Mouse (Mus musculus): ENCODE results near the gene Celf2. TPM values are rescaled to one million over a fixed set of nuclear protein-coding genes. Genes with fewer than 3 reads are reported as not detected.

Gene Celf2
- polyA plus RNA-seq, 1 experiment from 2014 or later: 16.5 TPM

DNA sequence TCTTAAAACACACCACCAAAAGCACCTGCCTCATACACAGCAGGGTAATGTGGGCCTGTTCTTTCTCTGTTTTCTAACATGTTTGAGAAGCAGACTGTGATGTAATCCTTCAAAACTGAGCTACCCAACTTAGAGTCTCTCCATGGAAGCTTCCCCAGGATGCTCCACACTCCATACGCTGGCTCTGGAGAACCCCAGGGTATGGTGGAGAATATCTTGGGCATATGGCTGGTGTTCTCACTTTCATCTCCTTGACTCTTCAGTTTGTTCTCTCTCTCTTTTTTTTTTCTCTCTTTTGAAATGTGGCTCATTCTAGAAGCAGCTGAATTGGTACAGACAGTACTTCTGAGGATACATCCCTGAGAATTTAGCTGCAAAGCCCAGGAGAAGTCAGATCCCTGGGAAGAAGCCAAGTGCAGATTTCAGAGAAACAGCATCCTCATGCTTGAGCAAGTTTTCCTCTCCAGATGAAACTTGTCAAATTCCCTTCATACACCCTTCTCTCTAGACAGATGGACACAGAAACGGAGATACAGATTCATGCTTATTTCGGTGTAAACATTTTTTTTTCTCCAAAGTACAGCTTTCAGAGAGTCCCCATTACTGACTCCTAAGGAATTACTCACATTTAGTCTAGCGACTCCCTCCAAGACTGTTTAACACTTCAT is 581.5 kb downstream of the Celf2 start:
- Histone ChIP-seq H3K9me3 (ENCODE audit: low read length) (no peaks in the 10 kb centered on the region), H3K9ac (replicated peaks; ENCODE audit: low read length) (no peak overlapping the region), H3K27me3 (ENCODE audit: insufficient read depth, low read length) (no peaks in the 10 kb centered on the region), H3K27ac (ENCODE audit: low read length) (no peak overlapping the region), H3K4me1 (ENCODE audit: insufficient read depth, low read length) (no peaks in the 10 kb centered on the region), H3K4me3 (ENCODE audit: low read length) (no peak overlapping the region), H3K36me3 (ENCODE audit: insufficient read depth, low read length) (no peaks in the 10 kb centered on the region), H3K4me2 (replicated peaks; ENCODE audit: low read depth, low read length) (no peak overlapping the region)
- ATAC-seq (ENCODE audit: low FRiP score, low TSS enrichment): no peak
- whole genome bisulfite sequencing: 80% methylated on average over 4 of the region's 4 CpGs

DNA sequence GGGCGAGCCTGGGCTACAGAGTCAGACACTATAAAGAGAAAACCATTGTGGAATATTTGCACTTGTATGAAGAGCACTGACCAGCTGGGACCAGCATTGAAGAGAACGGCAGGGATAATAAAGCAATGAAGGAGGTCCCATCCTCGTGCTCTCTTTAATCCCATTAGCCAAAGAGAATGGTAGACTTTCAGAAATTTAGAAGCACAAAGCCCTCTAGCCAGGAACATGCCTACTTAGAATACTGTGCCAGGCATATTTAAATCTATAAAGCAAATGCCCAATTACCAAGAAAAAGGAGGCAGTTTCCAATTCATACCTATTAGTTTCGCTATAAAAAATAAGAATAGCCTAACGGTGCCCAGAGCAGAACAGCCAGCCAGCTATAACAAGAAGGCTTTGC is 583.9 kb downstream of the Celf2 start:
- H3K4me2 ChIP-seq (replicated peaks; ENCODE audit: low read depth, low read length): no peak overlapping the region
- ATAC-seq (ENCODE audit: low FRiP score, low TSS enrichment): no peak
- H3K4me3 ChIP-seq (ENCODE audit: low read length): no peak overlapping the region
- no peaks in the 10 kb centered on the region for H3K9me3 ChIP-seq (ENCODE audit: low read length)
- H3K9ac ChIP-seq (replicated peaks; ENCODE audit: low read length): no peak overlapping the region
- H3K27me3 ChIP-seq (ENCODE audit: insufficient read depth, low read length): no peaks in the 10 kb centered on the region
- H3K27ac ChIP-seq (ENCODE audit: low read length): no peak overlapping the region
- 88% methylated on average over 5 of the region's 5 CpGs for WGBS
- H3K4me1 ChIP-seq (ENCODE audit: insufficient read depth, low read length): no peaks in the 10 kb centered on the region
- H3K36me3 ChIP-seq (ENCODE audit: insufficient read depth, low read length): no peaks in the 10 kb centered on the region

GRCm38 (mm10) chr2:6923738-6924474 is 585.5 kb downstream of the Celf2 start:
- H3K27me3 ChIP-seq (ENCODE audit: insufficient read depth, low read length): no peaks in the 10 kb centered on the region
- H3K27ac ChIP-seq (ENCODE audit: low read length): no peak overlapping the region
- no peaks in the 10 kb centered on the region for H3K4me1 ChIP-seq (ENCODE audit: insufficient read depth, low read length)
- no peak for ATAC-seq (ENCODE audit: low FRiP score, low TSS enrichment)
- no peak overlapping the region for H3K9ac ChIP-seq (replicated peaks; ENCODE audit: low read length)
- H3K36me3 ChIP-seq (ENCODE audit: insufficient read depth, low read length): no peaks in the 10 kb centered on the region
- no peak overlapping the region for H3K4me3 ChIP-seq (ENCODE audit: low read length)
- H3K4me2 ChIP-seq (replicated peaks; ENCODE audit: low read depth, low read length): 0 out of 2 replicates have a peak overlapping the region, but pooled peaks have one; percentile 4
- H3K9me3 ChIP-seq (ENCODE audit: low read length): no peaks in the 10 kb centered on the region
- WGBS: 41% methylated on average over 15 of the region's 15 CpGs

DNA sequence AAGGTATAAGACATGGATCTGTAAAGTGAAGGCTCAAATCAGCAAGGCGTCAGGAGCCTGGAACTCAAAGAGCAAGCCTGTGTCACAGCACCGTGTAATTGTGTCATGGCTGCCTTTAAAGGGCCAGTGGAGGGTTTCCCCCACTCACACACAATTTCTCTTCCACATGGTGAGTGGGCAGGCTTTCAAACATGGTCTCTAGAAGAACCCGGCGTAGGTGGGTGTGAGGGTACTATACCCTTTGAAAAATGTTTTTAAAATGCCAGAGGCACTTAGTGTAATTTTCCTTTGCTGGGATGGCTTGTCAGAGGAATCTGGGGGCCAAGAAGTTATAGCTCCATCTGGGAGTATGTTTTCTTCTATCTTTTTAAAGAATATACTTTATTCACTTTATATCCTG is 594.0 kb downstream of the Celf2 start:
- Histone ChIP-seq H3K9me3 (ENCODE audit: low read length) (no peaks in the 10 kb centered on the region), H3K4me1 (ENCODE audit: insufficient read depth, low read length) (no peaks in the 10 kb centered on the region), H3K9ac (replicated peaks; ENCODE audit: low read length) (no peak overlapping the region), H3K27me3 (ENCODE audit: insufficient read depth, low read length) (no peaks in the 10 kb centered on the region), H3K27ac (ENCODE audit: low read length) (no peak overlapping the region), H3K36me3 (ENCODE audit: insufficient read depth, low read length) (no peaks in the 10 kb centered on the region), H3K4me2 (replicated peaks; ENCODE audit: low read depth, low read length) (no peak overlapping the region), H3K4me3 (ENCODE audit: low read length) (no peak overlapping the region)
- no peak for ATAC-seq (ENCODE audit: low FRiP score, low TSS enrichment)
- WGBS: 88% methylated on average over 4 of the region's 4 CpGs

DNA sequence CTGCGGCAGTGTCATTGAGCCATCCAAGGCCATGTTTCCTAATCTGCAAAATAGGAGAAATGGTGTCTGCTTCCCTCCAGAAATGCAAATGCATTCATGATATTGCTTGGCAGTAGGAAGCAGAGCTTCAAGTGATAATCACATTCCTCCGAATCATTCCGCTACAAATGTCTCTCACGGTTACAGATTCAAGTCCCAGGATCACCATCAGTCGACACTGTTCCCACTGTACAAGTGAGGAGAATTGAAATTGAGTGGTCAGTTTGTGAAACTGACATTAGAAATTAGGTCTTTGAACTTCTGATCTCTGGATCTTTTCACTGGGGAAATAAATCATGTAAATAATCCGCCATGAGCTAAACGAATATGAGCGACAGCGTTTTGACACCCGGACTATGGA is 596.0 kb downstream of the Celf2 start:
- Histone ChIP-seq H3K27ac (ENCODE audit: low read length) (no peak overlapping the region), H3K4me2 (replicated peaks; ENCODE audit: low read depth, low read length) (no peak overlapping the region), H3K9ac (replicated peaks; ENCODE audit: low read length) (no peak overlapping the region), H3K4me3 (ENCODE audit: low read length) (no peak overlapping the region), H3K4me1 (ENCODE audit: insufficient read depth, low read length) (no peaks in the 10 kb centered on the region), H3K27me3 (ENCODE audit: insufficient read depth, low read length) (no peaks in the 10 kb centered on the region), H3K36me3 (ENCODE audit: insufficient read depth, low read length) (no peaks in the 10 kb centered on the region), H3K9me3 (ENCODE audit: low read length) (no peaks in the 10 kb centered on the region)
- 90% methylated on average over 10 of the region's 10 CpGs for WGBS
- no peak for ATAC-seq (ENCODE audit: low FRiP score, low TSS enrichment)

DNA sequence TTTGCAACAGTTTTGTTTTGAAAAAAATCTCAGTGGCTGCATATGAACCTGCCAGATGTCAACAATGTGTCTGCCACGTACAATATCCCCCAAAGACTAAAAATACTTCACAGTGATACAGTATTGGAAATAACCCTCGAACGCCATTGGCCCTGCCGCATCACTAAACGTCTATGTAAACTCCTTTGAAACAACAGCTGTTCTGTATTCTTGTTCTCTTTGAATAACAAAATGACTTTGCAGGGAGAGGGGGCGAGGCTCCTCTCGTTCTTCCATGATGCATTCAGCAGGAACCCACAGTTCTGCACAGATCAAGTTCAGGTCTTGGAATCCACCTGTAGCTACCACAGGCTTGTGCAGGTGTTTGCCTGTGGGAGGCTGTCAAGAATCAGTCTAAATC is 597.4 kb downstream of the Celf2 start:
- WGBS: 58% methylated on average over 7 of the region's 7 CpGs
- no peak overlapping the region for H3K4me2 ChIP-seq (replicated peaks; ENCODE audit: low read depth, low read length)
- H3K36me3 ChIP-seq (ENCODE audit: insufficient read depth, low read length): no peaks in the 10 kb centered on the region
- no peaks in the 10 kb centered on the region for H3K27me3 ChIP-seq (ENCODE audit: insufficient read depth, low read length)
- no peak overlapping the region for H3K27ac ChIP-seq (ENCODE audit: low read length)
- ATAC-seq (ENCODE audit: low FRiP score, low TSS enrichment): no peak
- H3K9ac ChIP-seq (replicated peaks; ENCODE audit: low read length): no peak overlapping the region
- H3K4me1 ChIP-seq (ENCODE audit: insufficient read depth, low read length): no peaks in the 10 kb centered on the region
- no peaks in the 10 kb centered on the region for H3K9me3 ChIP-seq (ENCODE audit: low read length)
- no peak overlapping the region for H3K4me3 ChIP-seq (ENCODE audit: low read length)

- no peak overlapping the region for H3K27ac ChIP-seq (ENCODE audit: low read length)
- no peak for ATAC-seq (ENCODE audit: low FRiP score, low TSS enrichment)
- WGBS: 65% methylated on average over 7 of the region's 7 CpGs
Measured at GRCm38 (mm10) chr2:6909921-6910320, 599.4 kb downstream of the Celf2 start.

DNA sequence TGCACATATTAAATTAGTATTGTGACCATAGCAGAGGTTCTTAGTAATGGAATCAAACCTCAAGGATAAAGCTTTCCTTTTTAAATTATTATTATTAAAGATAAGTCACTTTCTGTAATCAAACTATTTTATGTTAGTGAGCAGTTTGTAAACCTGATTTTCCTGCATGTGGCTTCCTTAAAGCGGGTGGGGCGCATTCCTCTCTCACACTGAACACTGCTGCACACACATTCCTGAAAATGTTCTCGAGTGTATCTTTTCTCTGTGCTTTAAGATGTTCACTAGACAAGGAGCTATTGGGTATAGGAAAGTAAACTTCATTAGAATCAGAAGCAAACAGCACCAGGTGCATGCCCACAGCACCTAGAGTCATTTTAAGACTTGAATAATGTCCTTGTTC is 605.0 kb downstream of the Celf2 start:
- Histone ChIP-seq H3K4me1 (ENCODE audit: insufficient read depth, low read length) (no peaks in the 10 kb centered on the region), H3K4me2 (replicated peaks; ENCODE audit: low read depth, low read length) (no peak overlapping the region), H3K27me3 (ENCODE audit: insufficient read depth, low read length) (no peaks in the 10 kb centered on the region), H3K27ac (ENCODE audit: low read length) (no peak overlapping the region), H3K36me3 (ENCODE audit: insufficient read depth, low read length) (no peaks in the 10 kb centered on the region), H3K9ac (replicated peaks; ENCODE audit: low read length) (no peak overlapping the region), H3K9me3 (ENCODE audit: low read length) (no peaks in the 10 kb centered on the region), H3K4me3 (ENCODE audit: low read length) (no peak overlapping the region)
- WGBS: 78% methylated on average over 3 of the region's 3 CpGs
- ATAC-seq (ENCODE audit: low FRiP score, low TSS enrichment): no peak

More at GRCm38 (mm10) chr2:6909921-6910320, 599.4 kb downstream of the Celf2 start:
- no peaks in the 10 kb centered on the region for H3K27me3 ChIP-seq (ENCODE audit: insufficient read depth, low read length)
- H3K4me2 ChIP-seq (replicated peaks; ENCODE audit: low read depth, low read length): no peak overlapping the region
- no peak overlapping the region for H3K4me3 ChIP-seq (ENCODE audit: low read length)
- H3K9me3 ChIP-seq (ENCODE audit: low read length): no peaks in the 10 kb centered on the region
- no peaks in the 10 kb centered on the region for H3K36me3 ChIP-seq (ENCODE audit: insufficient read depth, low read length)
- no peak overlapping the region for H3K9ac ChIP-seq (replicated peaks; ENCODE audit: low read length)
- no peaks in the 10 kb centered on the region for H3K4me1 ChIP-seq (ENCODE audit: insufficient read depth, low read length)

DNA sequence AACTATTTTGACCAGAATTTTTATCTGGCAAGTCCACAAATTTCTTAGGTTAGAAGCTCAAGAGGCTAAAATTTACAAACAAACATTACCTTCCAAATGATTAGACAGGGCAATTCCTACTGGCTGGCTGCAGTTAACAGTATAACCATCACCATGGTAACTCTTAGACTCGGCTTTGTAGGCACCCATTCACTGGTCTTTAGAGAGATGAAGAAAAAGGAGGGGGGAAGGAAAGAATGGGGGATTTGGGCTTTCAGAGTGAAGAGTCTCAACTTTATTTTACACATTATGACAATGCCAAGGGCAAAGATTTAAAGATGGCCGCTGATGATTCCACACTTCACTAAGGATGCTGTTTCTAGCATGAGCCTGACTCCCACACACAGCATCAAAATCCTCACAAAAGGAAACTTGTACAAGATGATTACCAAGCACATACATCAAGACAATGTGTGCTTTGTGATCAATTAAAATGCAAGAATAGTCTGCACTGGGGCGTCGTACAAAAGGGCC is 606.1 kb downstream of the Celf2 start:
- Histone ChIP-seq H3K9me3 (ENCODE audit: low read length) (no peaks in the 10 kb centered on the region), H3K4me2 (replicated peaks; ENCODE audit: low read depth, low read length) (no peak overlapping the region), H3K36me3 (ENCODE audit: insufficient read depth, low read length) (no peaks in the 10 kb centered on the region), H3K4me1 (ENCODE audit: insufficient read depth, low read length) (no peaks in the 10 kb centered on the region), H3K9ac (replicated peaks; ENCODE audit: low read length) (no peak overlapping the region), H3K27me3 (ENCODE audit: insufficient read depth, low read length) (no peaks in the 10 kb centered on the region), H3K27ac (ENCODE audit: low read length) (no peak overlapping the region), H3K4me3 (ENCODE audit: low read length) (no peak overlapping the region)
- WGBS: 85% methylated on average over 4 of the region's 4 CpGs
- no peak for ATAC-seq (ENCODE audit: low FRiP score, low TSS enrichment)

- Histone ChIP-seq H3K9me3 (ENCODE audit: low read length) (no peaks in the 10 kb centered on the region), H3K9ac (replicated peaks; ENCODE audit: low read length) (no peak overlapping the region), H3K4me1 (ENCODE audit: insufficient read depth, low read length) (no peaks in the 10 kb centered on the region), H3K27me3 (ENCODE audit: insufficient read depth, low read length) (no peaks in the 10 kb centered on the region), H3K36me3 (ENCODE audit: insufficient read depth, low read length) (no peaks in the 10 kb centered on the region), H3K4me2 (replicated peaks; ENCODE audit: low read depth, low read length) (no peak overlapping the region), H3K27ac (ENCODE audit: low read length) (no peak overlapping the region), H3K4me3 (ENCODE audit: low read length) (no peak overlapping the region)
- ATAC-seq (ENCODE audit: low FRiP score, low TSS enrichment): no peak
- 93% methylated on average over 1 of the region's 1 CpGs for WGBS
Measured at GRCm38 (mm10) chr2:6896896-6897295, 612.5 kb downstream of the Celf2 start.

All from kidney, embryonic 16.5 days (tissue).